Mouse (Mus musculus): ENCODE measurements around the gene 1700037H04Rik.

Gene 1700037H04Rik

GRCm38 (mm10) chr2:131159938-131160581 is at the start of gene 1700037H04Rik:
1700037H04Rik (minus strand) TSS chr2:131160081.
- peak; percentile 97 for DNase-seq

GRCm38 (mm10) chr2:131209125-131209795 is 49.4 kb upstream of the 1700037H04Rik start:
- no peak for DNase-seq

GRCm38 (mm10) chr2:131208356-131208755 is 48.5 kb upstream of the 1700037H04Rik start:
- DNase-seq, result no peak

GRCm38 (mm10) chr2:131206778-131207177 is 46.9 kb upstream of the 1700037H04Rik start, which contains the start of gene Ap5s1:
Ap5s1 (plus strand) TSS chr2:131207078.
- DNase-seq, result no peak

- DNase-seq, result no peak
Observed at GRCm38 (mm10) chr2:131205521-131206182, 45.8 kb upstream of the 1700037H04Rik start.

GRCm38 (mm10) chr2:131204410-131204981 is 44.6 kb upstream of the 1700037H04Rik start:
- peak; percentile 79 for DNase-seq

GRCm38 (mm10) chr2:131203816-131204409 is 44.0 kb upstream of the 1700037H04Rik start:
- DNase-seq, result no peak

- DNase-seq, result no peak
Observed at GRCm38 (mm10) chr2:131201262-131201661, 41.4 kb upstream of the 1700037H04Rik start.

GRCm38 (mm10) chr2:131200710-131201109 is 40.8 kb upstream of the 1700037H04Rik start:
- DNase-seq, result no peak

GRCm38 (mm10) chr2:131196606-131197316 is 36.9 kb upstream of the 1700037H04Rik start:
- no peak for DNase-seq

GRCm38 (mm10) chr2:131191005-131191390 is 31.1 kb upstream of the 1700037H04Rik start:
- DNase-seq, result no peak

- no peak for DNase-seq
Observed at GRCm38 (mm10) chr2:131190344-131191004, 30.6 kb upstream of the 1700037H04Rik start.

- DNase-seq, result no peak
Observed at GRCm38 (mm10) chr2:131189521-131190309, 29.8 kb upstream of the 1700037H04Rik start.

- no peak for DNase-seq
Observed at GRCm38 (mm10) chr2:131188311-131188710, 28.4 kb upstream of the 1700037H04Rik start.

- DNase-seq, result no peak
Observed at GRCm38 (mm10) chr2:131187602-131187922, 27.7 kb upstream of the 1700037H04Rik start.

GRCm38 (mm10) chr2:131186771-131187601 is 27.1 kb upstream of the 1700037H04Rik start, which contains the start of the genes Cdc25b and Spef1:
Cdc25b (plus strand) TSS chr2:131186949.
Spef1 (minus strand) TSS chr2:131187282.
- DNase-seq, result peak; percentile 80

- DNase-seq, result no peak
Observed at GRCm38 (mm10) chr2:131186343-131186742, 26.5 kb upstream of the 1700037H04Rik start.

GRCm38 (mm10) chr2:131179990-131180587 is 20.2 kb upstream of the 1700037H04Rik start, which contains the start of gene Cenpb:
Cenpb (minus strand) TSS chr2:131180067.
- DNase-seq, result peak; percentile 86

- DNase-seq, result peak; percentile 80
Observed at GRCm38 (mm10) chr2:131179246-131179886, 19.5 kb upstream of the 1700037H04Rik start.
